Mouse (Mus musculus) c-Kit-negative CD71-positive TER-119-positive erythroid progenitor cells, embryonic 14.5 days (primary cell): ENCODE results near the gene Cd86.

Experiments
- DNase-seq: peaks from one replicate; pipeline ENCODE4 v3.0.0-alpha.2; 2013; ENCODE audit warnings: low read depth, low spot score

Cd86 gene

GRCm38 (mm10) chr16:36598265-36598664 is 67.6 kb downstream of the Cd86 start:
- DNase-seq = no peak

GRCm38 (mm10) chr16:36596671-36597410 is 69.0 kb downstream of the Cd86 start:
- DNase-seq = no peak

- no peak for DNase-seq
These were observed 76.0 kb downstream of the Cd86 start for GRCm38 (mm10) chr16:36589898-36590297.

- DNase-seq = no peak
These were observed 77.9 kb downstream of the Cd86 start for GRCm38 (mm10) chr16:36587971-36588370.

GRCm38 (mm10) chr16:36582073-36582472 is 83.8 kb downstream of the Cd86 start:
- no peak for DNase-seq

GRCm38 (mm10) chr16:36571942-36572341 is 93.9 kb downstream of the Cd86 start:
- no peak for DNase-seq

- DNase-seq = no peak
These were observed 104.2 kb downstream of the Cd86 start, which contains the start of gene Casr for GRCm38 (mm10) chr16:36561386-36562338. Casr (minus strand) TSS chr16:36562141.

- no peak for DNase-seq
These were observed 106.3 kb downstream of the Cd86 start for GRCm38 (mm10) chr16:36559573-36559972.

GRCm38 (mm10) chr16:36555672-36556165 is 110.2 kb downstream of the Cd86 start:
- DNase-seq = no peak
